Mouse (Mus musculus) kidney, adult 2 months (tissue): ENCODE measurements around the gene Olfr195. TPM values are rescaled to one million over a fixed set of nuclear protein-coding genes. Genes with fewer than 3 reads are reported as not detected.

ENCODE experiments used
- DNase-seq: peaks from one replicate; pipeline ENCODE4 v3.0.0; 2021
- H3K27ac ChIP-seq: fragments of 200-500 bp; 2 replicates; pipeline ENCODE4 v1.5.1; 2012; ENCODE audit warnings: low read depth, low read length, control low read depth, inconsistent platforms; ENCODE audit not compliant: insufficient read depth
- H3K27me3 ChIP-seq: fragments of 200-500 bp; replicated peaks from 2 replicates; pipeline ENCODE4 v1.6.1; 2012; ENCODE audit warnings: mild to moderate bottlenecking, moderate library complexity, low read length, inconsistent platforms; ENCODE audit not compliant: control insufficient read depth, insufficient read depth
- H3K36me3 ChIP-seq: fragments of 200-500 bp; 2 replicates; pipeline ENCODE4 v1.6.1; 2012; ENCODE audit warnings: mild to moderate bottlenecking, moderate library complexity, low read length, inconsistent platforms; ENCODE audit not compliant: control insufficient read depth, insufficient read depth
- H3K4me1 ChIP-seq: fragments of 200-500 bp; 2 replicates; pipeline ENCODE4 v1.6.1; 2011; ENCODE audit warnings: low read length; ENCODE audit not compliant: control insufficient read depth, insufficient read depth
- H3K4me3 ChIP-seq: fragments of 200-500 bp; 2 replicates; pipeline ENCODE4 v1.5.1; 2011; ENCODE audit warnings: mild to moderate bottlenecking, low read depth, low read length, control low read depth; ENCODE audit not compliant: insufficient read depth
- CTCF ChIP-seq: fragments of 200-500 bp; conservative IDR thresholded peaks from 2 replicates; pipeline ENCODE4 v1.5.1; 2011; ENCODE audit warnings: low read depth, mild to moderate bottlenecking, control low read depth, low read length, moderate library complexity, mixed read lengths; ENCODE audit not compliant: insufficient read depth, insufficient read length
- POLR2A ChIP-seq: fragments of 200-500 bp; IDR thresholded peaks from one replicate; pipeline ENCODE4 v1.6.1; 2011; ENCODE audit warnings: low read depth, low read length, control low read depth
- WGBS: fragments of 180-500 bp; shearing (Covaris S2); methylation state at CpG from one replicate; pipeline ENCODE4 v1.1.7; 2018; 5-methylcytosine and 5-hydroxymethylcytosine counted together
- polyA plus RNA-seq: library from polyadenylated mRNA; depleted of rRNA; stranded (reverse); fragments of >200 nt; gene quantifications from 2 replicates; pipeline ENCODE4 v1.2.3, GENCODE M21; 2012; rRNA removed

Gene Olfr195
- polyA plus RNA-seq, 1 experiment, result not detected

DNA sequence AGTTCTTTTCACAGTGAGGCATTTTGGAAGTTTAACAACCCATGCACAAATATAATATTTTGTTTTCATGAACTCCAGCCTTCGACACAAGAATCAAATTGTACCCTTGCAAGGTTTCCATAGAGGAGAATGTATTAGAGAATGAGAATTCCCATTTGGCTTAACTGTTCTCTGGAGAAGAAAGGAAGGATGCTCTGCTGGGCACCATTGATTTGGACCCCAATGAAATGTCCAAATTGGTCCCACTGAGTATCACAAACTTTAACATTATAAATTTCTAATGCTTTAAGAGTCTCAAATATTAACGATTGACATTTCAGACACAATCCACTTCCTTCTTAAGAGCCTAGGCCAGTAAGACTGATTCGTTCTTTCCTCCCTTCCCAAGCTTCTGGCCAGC is 23.5 kb downstream of the Olfr195 start, which contains the start of gene Olfr196:
Olfr196 (minus strand) TSS at position 101 of the 400 bp plus-strand sequence.
- 72% methylated on average over 3 of the region's 3 CpGs for WGBS
- Histone ChIP-seq H3K27me3 (no peaks in the 10 kb centered on the region), H3K4me1 (no peaks in the 10 kb centered on the region), H3K4me3 (no peak within 1 kb of the TSS), H3K36me3 (no peaks in the 10 kb centered on the region), H3K27ac (no peak within 1 kb of the TSS)
- TF ChIP-seq CTCF, result no peak
- TF ChIP-seq POLR2A, result no peak
- DNase-seq, result no peak

Other genes starting within 250 kb of the Olfr195 start
- gene Olfr181, start 218.3 kb upstream of the Olfr195 start, polyA plus RNA-seq, result not detected in 2 replicates
- not detected in 2 replicates for gene Olfr180, start 217.7 kb upstream of the Olfr195 start, polyA plus RNA-seq
- gene Olfr183, start 151.7 kb upstream of the Olfr195 start, polyA plus RNA-seq, result not detected in 2 replicates
- gene Olfr186, start 116.8 kb upstream of the Olfr195 start, polyA plus RNA-seq, result not detected in 2 replicates
- not detected in 2 replicates for gene Olfr187, start 107.3 kb upstream of the Olfr195 start, polyA plus RNA-seq
- not detected in 2 replicates for gene Olfr190, start 69.0 kb upstream of the Olfr195 start, polyA plus RNA-seq
- gene Olfr191, start 57.2 kb upstream of the Olfr195 start, polyA plus RNA-seq, result not detected in 2 replicates
- gene Olfr193, start 35.2 kb upstream of the Olfr195 start, polyA plus RNA-seq, result not detected in 2 replicates
- not detected in 2 replicates for gene Olfr194, start 26.0 kb upstream of the Olfr195 start, polyA plus RNA-seq
- not detected in 2 replicates for gene Olfr196, start 23.4 kb downstream of the Olfr195 start, polyA plus RNA-seq
- not detected in 2 replicates for gene Olfr198, start 56.5 kb downstream of the Olfr195 start, polyA plus RNA-seq
- gene Olfr199, start 72.7 kb downstream of the Olfr195 start, polyA plus RNA-seq, result not detected in 2 replicates
- not detected in 2 replicates for gene Olfr201, start 125.6 kb downstream of the Olfr195 start, polyA plus RNA-seq
- gene Olfr202, start 139.7 kb downstream of the Olfr195 start, polyA plus RNA-seq, result not detected in 2 replicates
- not detected in 2 replicates for gene Olfr203, start 151.8 kb downstream of the Olfr195 start, polyA plus RNA-seq
- not detected in 2 replicates for gene Olfr204, start 171.2 kb downstream of the Olfr195 start, polyA plus RNA-seq
- gene Olfr205, start 184.1 kb downstream of the Olfr195 start, polyA plus RNA-seq, result not detected in 2 replicates
- gene Olfr206, start 202.2 kb downstream of the Olfr195 start, polyA plus RNA-seq, result not detected in 2 replicates
- not detected in 2 replicates for gene Olfr209, start 216.9 kb downstream of the Olfr195 start, polyA plus RNA-seq